Mouse (Mus musculus) Patski (cell line): ENCODE data around the gene 1600012H06Rik. TPM values are rescaled to one million over a fixed set of nuclear protein-coding genes. Genes with fewer than 3 reads are reported as not detected.
"Not testable (repeated sequence)": the region's sequence is repeated elsewhere in the genome, so short reads cannot be mapped to it uniquely, and the experiment has no call there.

Experiments used
- ATAC-seq: fragments of 100-300 bp; one replicate; pipeline ENCODE4 v1.8.0; 2021
- CTCF ChIA-PET: fragments of 350-600 bp; sonication (Branson Sonifier 250); formaldehyde crosslinking; loops from one replicate; lab custom pipeline; 2022; ENCODE audit warnings: inconsistent platforms; lab: Charles Lee
- POLR2A ChIA-PET: fragments of 350-600 bp; sonication (Branson Sonifier 250); formaldehyde crosslinking; loops from one replicate; lab custom pipeline; 2022; ENCODE audit warnings: antibody characterized with exemption, inconsistent platforms; lab: Charles Lee
- DNase-seq: peaks from one replicate; pipeline ENCODE4 v3.0.0-alpha.2; 2011; ENCODE audit warnings: low read depth, low spot score
- H3K27me3 ChIP-seq: fragments of 371-371 bp; one replicate; pipeline ENCODE4 v1.5.1; 2021
- in situ Hi-C: fragments of 300-500 bp; cut with MboI; formaldehyde crosslinking; loops from 3 replicates; pipeline ENCODE4 v1.11.1; 2018; ENCODE audit warnings: low pct_unique_long_range_greater_than_20kb, mixed read lengths
- polyA plus RNA-seq: library from polyadenylated mRNA; unstranded; gene quantifications from one replicate; pipeline ENCODE4 v1.2.3, GENCODE M21; 2021

Gene 1600012H06Rik
- polyA plus RNA-seq, 1 experiment from 2014 or later: 31.9 TPM

GRCm38 (mm10) chr17:14978362-14979038 lies 35.5 kb downstream of the 1600012H06Rik start, which contains the start of the genes 9030025P20Rik and Gm3417:
9030025P20Rik (plus strand) TSS chr17:14978468.
Gm3417 (minus strand) TSS chr17:14978790.
- in situ Hi-C loops, CTCF ChIA-PET, DNase-seq, POLR2A ChIA-PET, H3K27me3 ChIP-seq: not testable (repeated sequence)
- peak; percentile 95 for ATAC-seq

GRCm38 (mm10) chr17:14990116-14990702 lies 47.2 kb downstream of the 1600012H06Rik start:
- DNase-seq, ATAC-seq, CTCF ChIA-PET, H3K27me3 ChIP-seq, in situ Hi-C loops, POLR2A ChIA-PET: not testable (repeated sequence)

GRCm38 (mm10) chr17:14992522-14993138 lies 49.6 kb downstream of the 1600012H06Rik start:
- H3K27me3 ChIP-seq, in situ Hi-C loops, CTCF ChIA-PET, DNase-seq, POLR2A ChIA-PET: not testable (repeated sequence)
- ATAC-seq: peak; percentile 76

- POLR2A ChIA-PET, H3K27me3 ChIP-seq, DNase-seq, in situ Hi-C loops, CTCF ChIA-PET: not testable (repeated sequence)
- peak; percentile 31 for ATAC-seq
Observed at GRCm38 (mm10) chr17:14993139-14993832, 50.3 kb downstream of the 1600012H06Rik start.

GRCm38 (mm10) chr17:14994140-14994539 lies 51.2 kb downstream of the 1600012H06Rik start:
- in situ Hi-C loops, H3K27me3 ChIP-seq, DNase-seq, CTCF ChIA-PET, ATAC-seq, POLR2A ChIA-PET: not testable (repeated sequence)

- CTCF ChIA-PET, in situ Hi-C loops, POLR2A ChIA-PET, ATAC-seq, DNase-seq, H3K27me3 ChIP-seq: not testable (repeated sequence)
Observed at GRCm38 (mm10) chr17:15000047-15000446, 57.1 kb downstream of the 1600012H06Rik start.

- H3K27me3 ChIP-seq, DNase-seq, POLR2A ChIA-PET, CTCF ChIA-PET, in situ Hi-C loops: not testable (repeated sequence)
- peak; percentile 73 for ATAC-seq
Observed at GRCm38 (mm10) chr17:15009088-15009487, 66.1 kb downstream of the 1600012H06Rik start.

Other genes starting within 250 kb of the 1600012H06Rik start
- gene Thbs2, start 248.9 kb upstream of the 1600012H06Rik start, polyA plus RNA-seq: 0.12 TPM
- gene Wdr27, start within 50 bp of the 1600012H06Rik start, polyA plus RNA-seq: 5.7 TPM
- gene Phf10, start 18.1 kb downstream of the 1600012H06Rik start, polyA plus RNA-seq: 71.5 TPM
- 14.5 TPM for gene 9030025P20Rik, start 35.3 kb downstream of the 1600012H06Rik start, polyA plus RNA-seq
- not detected for gene Gm3417, start 35.6 kb downstream of the 1600012H06Rik start, polyA plus RNA-seq
- 4.1 TPM for gene Gm3435, start 67.0 kb downstream of the 1600012H06Rik start, polyA plus RNA-seq
- gene Ermard, start 98.0 kb downstream of the 1600012H06Rik start, polyA plus RNA-seq: 50.2 TPM
- 0.19 TPM for gene Tcte3, start 98.3 kb downstream of the 1600012H06Rik start, polyA plus RNA-seq
- gene Gm3448, start 98.4 kb downstream of the 1600012H06Rik start, polyA plus RNA-seq: 1.5 TPM